Mouse (Mus musculus) right cerebral cortex, postnatal 25 days (tissue): Measurements from ENCODE around the gene Camkv.

Source experiments
- DNase-seq: peaks from one replicate; pipeline ENCODE4 v3.0.0; 2022

The Camkv gene

DNA sequence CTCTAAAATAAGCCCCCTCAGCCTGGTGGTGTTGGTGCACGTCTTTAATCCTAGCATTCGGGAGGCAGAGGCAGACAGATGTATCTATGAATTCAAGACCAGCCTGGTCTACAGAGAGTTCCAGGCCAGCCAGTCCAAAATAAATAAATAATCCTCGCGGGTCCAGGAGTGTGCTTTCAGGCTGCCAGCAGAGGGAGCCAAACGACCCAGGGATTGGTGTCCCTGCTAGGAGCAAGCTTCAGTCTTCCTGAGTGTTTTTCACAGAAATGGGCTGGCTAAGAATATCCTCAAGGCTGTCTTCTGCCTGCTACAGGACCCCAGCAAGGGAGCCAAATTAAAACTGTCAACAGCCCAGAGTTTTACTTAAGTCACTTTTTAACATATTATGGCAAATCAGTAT, 28.2 kb downstream of the Camkv start:
- DNase-seq, result no peak

DNA sequence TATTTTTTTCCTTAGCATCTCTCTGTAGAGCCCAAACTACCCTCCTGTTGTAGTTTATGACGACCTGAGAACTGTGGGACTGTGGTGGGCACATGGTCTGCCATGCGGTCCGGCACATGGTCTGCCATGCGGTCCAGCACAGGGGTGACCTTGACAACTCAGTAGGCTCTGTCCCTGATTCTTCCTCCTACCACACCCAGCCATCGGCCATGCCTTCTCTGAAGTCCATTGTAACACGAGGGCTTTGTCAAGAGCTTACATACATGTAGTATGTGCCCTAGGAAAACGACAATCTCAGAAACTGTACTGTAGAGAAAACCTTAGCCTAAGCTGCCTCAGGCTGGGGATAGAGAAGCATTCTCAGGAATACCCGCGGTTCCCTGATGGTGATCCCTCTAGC, 29.2 kb downstream of the Camkv start:
- DNase-seq, result no peak

DNA sequence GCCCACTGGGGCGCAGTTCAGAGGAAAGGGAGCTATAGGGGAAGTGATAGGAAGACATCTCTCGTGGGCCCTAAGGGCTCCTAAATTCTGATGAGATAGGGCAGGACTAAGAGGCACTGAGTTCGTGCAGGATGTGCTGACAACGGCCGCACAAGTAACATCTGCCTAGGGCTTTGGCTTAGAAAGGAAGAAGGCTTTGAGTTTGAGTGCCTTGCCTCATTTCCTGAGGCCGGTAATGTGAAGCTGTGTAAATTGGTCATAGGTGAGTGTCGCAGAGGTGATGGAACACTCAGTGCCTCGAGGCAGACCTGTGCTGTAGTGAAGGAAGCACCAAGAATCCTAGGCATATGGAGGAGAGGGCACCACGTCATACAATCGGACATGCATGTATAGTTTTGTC, 31.2 kb downstream of the Camkv start:
- DNase-seq, result no peak

GRCm38 (mm10) chr9:107967437-107967836, 32.0 kb downstream of the Camkv start:
- DNase-seq, result no peak

GRCm38 (mm10) chr9:107968531-107968930, 33.1 kb downstream of the Camkv start:
- DNase-seq, result no peak

- DNase-seq, result no peak
Observed at GRCm38 (mm10) chr9:107970311-107970710, 34.8 kb downstream of the Camkv start.

DNA sequence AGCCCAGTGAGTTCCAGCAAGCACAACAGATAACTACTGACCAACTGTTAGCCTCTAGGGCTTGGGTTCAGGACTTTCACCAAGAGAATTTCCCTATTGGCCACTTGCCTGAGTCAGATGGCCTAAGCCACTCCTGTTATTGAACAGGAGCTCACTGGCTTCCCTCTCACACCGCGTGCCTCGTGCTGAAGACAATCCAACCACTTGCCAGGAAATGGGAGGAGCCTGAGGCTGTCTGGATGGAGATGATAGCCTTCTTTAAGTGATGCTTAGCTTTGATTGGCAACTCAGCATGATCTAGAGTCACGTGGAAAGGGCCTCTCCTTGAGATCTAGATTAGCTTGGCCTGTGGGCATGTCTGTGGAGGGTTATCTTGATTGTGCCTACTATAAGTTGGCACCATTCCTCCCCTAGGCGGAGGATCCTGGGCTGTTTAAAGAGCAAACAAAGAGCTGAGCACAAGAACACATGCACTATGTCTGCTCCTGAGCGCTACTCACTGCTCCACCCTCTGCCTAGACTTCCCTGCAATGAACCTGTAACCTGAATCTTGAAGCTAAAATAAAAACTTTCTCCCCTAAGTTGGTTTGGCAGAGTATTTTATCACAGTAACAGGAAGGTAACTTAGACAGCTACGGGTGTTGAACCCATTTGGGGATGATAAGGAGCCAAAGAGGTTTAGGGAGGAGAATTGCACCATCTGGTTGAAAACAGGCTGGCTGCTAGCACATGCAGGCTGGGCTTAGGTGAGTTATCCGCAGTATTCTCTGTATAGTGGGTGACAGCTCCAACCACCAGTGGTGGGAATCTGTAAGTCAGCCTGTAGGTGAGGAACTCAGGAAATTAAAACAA, 36.4 kb downstream of the Camkv start:
- DNase-seq, result no peak

GRCm38 (mm10) chr9:107974491-107975171, 39.2 kb downstream of the Camkv start:
- no peak for DNase-seq

DNA sequence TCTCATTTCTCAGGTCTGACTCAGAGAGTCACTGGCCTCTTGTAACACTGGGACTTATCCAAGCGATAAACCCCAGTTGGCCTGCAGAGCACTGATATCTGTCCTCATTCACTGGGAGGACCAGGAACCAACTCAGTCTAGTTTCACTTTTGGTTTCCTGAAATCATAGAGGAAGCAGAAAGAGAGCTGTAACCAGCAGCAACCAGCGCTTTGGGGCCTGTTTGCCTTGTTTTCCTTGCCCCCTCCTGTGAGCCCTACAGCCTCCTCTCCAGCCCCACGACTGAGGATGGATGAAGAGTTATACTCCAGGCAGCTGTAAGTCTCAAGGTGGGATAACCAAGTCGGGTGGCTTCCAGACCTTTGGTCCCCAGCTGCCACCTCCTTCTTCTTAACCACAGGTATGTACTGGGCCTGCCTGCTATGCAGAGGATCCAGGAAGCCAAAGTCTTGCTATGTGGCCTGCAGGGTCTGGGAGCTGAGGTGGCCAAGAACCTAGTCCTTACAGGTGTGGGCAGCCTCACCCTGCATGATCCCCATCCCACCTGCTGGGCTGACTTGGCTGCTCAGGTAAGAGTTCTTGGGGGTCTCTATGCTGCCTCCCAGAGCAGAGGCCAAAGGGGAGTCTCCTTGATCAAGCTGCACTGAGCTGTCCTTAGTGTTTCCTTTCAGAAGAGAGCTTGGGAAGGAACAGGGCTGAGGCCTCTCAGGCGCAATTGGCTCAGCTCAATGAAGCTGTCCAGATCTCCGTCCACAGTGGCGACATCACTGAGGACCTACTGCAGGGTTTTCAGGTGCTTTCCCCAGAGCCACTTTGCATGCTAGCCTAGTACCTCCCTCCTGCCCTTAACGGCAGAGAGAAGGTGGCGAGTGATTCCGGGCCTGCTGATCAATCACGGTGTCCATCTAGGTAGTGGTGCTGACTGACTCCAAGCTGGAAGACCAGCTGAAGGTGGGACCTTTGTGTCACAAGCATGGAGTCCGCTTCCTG, 40.2 kb downstream of the Camkv start, which contains the start of gene Uba7:
TSS of gene Uba7 (plus strand) at position 107 of the 988 bp plus-strand sequence.
- no peak for DNase-seq

DNA sequence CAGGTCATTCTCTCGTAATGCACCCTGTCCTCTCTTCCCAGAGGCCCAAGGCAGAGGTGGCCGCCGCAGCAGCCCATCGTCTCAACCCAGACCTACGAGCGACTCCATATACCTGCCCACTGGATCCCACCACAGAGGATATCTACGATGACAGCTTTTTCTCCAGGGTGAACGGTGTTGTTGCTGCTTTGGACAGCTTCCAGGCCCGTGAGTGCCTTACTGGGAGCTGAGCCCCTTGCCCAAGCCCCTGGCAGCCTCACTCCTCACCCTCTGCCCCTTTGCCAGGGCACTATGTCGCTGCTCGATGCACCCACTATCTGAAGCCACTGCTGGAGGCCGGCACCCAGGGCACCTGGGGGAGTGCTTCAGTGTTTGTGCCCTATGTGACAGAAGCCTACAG, 43.3 kb downstream of the Camkv start:
- no peak for DNase-seq

GRCm38 (mm10) chr9:107981684-107982605, 46.5 kb downstream of the Camkv start:
- peak; percentile 48 for DNase-seq

GRCm38 (mm10) chr9:107982681-107983346, 47.3 kb downstream of the Camkv start, which contains the start of gene Gm20661:
TSS of gene Gm20661 (plus strand) at chr9:107983058.
- DNase-seq, result peak; percentile 42

DNA sequence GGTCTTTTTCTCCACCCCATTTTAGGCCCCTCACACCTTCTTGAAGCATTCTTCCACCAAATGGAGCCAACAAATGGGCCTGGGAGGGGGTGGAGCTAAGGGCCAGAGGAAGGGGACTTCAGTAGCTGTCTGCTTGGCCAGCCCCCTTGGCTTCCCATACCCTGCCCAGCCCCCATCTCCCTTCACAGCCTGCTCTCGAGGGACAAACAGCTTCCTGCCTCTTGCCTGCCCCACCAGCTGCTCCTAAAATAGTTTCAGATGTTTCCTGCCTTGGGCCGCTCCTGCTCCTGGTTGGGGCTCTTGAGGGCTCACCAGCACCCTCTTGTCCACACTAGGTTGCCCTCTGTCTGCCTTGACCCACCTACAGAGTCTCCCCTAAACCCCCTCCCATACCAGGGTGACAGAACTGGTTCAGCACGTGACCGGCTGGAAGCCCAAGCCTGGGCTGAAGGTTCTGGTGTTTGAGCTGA, 48.0 kb downstream of the Camkv start:
- DNase-seq, result no peak

DNA sequence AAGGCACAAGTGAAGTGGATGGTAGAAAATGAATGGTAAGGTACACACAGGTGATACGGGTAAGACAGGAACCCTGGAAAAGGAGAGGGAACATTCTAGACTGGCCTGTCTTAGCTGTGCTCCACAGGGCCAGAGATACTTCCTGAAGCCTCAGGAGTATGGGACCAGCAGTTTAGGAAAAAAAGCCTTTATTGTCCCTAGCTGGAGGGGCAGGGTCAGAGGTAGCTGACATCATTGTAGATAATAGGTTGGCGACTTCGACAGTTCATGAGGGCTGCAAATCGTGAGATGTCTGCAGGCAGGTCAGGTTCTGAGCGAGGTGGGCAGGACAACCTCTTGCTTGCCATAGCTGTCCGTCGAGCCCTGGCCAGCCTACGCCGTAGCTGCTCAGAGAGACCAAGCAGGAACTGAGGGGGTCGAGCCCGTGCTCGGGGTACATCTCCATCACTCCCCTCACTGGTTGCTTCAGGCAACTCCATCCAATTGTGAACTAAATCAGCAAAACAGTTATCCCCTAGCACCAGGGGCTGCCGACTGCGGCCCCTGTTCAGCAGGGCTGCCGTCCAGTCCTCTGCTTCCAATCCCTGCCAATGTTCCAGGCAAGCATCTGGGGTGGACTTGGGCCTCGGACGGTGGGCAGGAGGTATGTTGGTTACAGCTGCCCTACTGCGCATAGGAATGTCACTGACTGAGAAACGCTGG, 48.7 kb downstream of the Camkv start:
- no peak for DNase-seq

DNA sequence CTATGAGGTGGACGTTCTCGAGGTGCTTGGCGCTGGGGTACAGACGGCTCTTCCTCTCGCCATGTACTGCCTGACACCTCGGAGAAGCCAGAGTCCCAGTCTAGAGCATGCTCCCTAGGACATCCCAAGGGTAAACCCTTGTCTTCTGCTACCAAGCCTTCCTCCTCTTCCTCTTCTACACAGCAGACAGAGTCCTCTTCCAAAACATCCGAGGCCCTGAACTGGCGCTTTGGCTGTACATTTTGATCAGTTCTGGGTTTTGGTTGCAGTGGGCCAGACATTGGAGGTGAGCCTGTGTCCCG, 49.2 kb downstream of the Camkv start:
- no peak for DNase-seq

- DNase-seq, result peak; percentile 79
Observed at GRCm38 (mm10) chr9:107985131-107986119, 50.0 kb downstream of the Camkv start, which contains the start of gene Inka1. TSS of gene Inka1 (minus strand) at chr9:107985879.

GRCm38 (mm10) chr9:107986376-107986775, 50.9 kb downstream of the Camkv start:
- peak; percentile 67 for DNase-seq

GRCm38 (mm10) chr9:107987950-107988349, 52.5 kb downstream of the Camkv start:
- no peak for DNase-seq

DNA sequence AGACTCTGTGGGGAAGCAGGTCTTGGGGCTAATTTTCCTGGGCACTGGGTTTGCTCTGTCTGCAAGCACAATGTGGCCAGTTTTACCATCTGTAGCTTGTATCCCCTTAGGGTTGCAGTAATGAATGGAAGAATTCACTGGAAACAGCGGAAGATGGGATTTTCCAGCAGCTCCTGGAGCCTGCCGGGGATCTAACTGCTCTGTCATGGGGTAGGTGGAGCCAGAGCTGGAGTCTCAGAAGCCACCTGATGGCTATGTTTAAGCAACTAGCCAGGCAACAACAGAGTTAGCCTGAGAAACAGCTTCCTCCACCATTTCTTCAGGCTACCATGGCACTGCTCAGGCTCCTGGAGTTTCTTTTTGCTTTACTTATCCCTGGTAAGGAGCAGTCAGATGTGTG, 56.7 kb downstream of the Camkv start, which contains the start of gene Cdhr4:
TSS of gene Cdhr4 (plus strand) at position 301 of the 400 bp plus-strand sequence.
- no peak for DNase-seq
